Mouse (Mus musculus): Measurements from ENCODE around the gene Nrg4. TPM values are rescaled to one million over a fixed set of nuclear protein-coding genes. Genes with fewer than 3 reads are reported as not detected.
A peak's percentile ranks its signal among the peaks of the same experiment; 100 is the strongest.
"Not testable (repeated sequence)": the region's sequence is repeated elsewhere in the genome, so short reads cannot be mapped to it uniquely, and the experiment has no call there.

Nrg4 gene
- polyA plus RNA-seq, 1 experiment from 2014 or later: 2.0 TPM

DNA sequence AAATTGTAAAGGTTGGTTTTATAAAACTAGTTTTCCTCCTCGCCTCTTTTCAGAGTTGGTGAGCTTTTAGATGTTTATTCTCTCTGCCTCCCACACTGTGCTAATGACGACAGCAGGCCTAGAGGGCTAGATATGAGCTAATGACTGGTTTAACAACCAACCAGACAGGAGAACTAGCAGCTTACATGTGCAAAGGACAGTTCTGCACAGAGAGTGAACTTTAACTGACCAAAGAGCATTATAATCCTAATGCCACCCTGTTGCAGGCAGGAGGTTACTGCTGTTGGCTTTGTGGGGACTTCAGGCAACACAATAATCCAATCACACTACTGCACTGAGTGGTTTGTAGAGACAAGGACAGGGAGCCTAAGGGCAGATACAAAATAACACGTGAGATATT is 83.4 kb downstream of the Nrg4 start:
- Histone ChIP-seq H3K4me2 (replicated peaks; ENCODE audit: low read depth, low read length) (no peak overlapping the region), H3K27me3 (ENCODE audit: control insufficient read depth, insufficient read depth, low read length) (no peaks in the 10 kb centered on the region), H3K27ac (ENCODE audit: low read length) (no peak overlapping the region), H3K9me3 (ENCODE audit: control insufficient read depth, low read depth, low read length) (no peaks in the 10 kb centered on the region), H3K9ac (replicated peaks; ENCODE audit: low read depth, low read length) (no peak overlapping the region), H3K4me3 (ENCODE audit: low read depth, low read length) (no peak overlapping the region), H3K36me3 (ENCODE audit: control insufficient read depth, insufficient read depth, low read length) (no peaks in the 10 kb centered on the region), H3K4me1 (ENCODE audit: control insufficient read depth, insufficient read depth, low read length) (no peaks in the 10 kb centered on the region)
- no peak for ATAC-seq (ENCODE audit: insufficient number of reproducible peaks, insufficient read depth, low FRiP score, low read depth)
- WGBS: 70% methylated on average over 3 of the region's 3 CpGs

DNA sequence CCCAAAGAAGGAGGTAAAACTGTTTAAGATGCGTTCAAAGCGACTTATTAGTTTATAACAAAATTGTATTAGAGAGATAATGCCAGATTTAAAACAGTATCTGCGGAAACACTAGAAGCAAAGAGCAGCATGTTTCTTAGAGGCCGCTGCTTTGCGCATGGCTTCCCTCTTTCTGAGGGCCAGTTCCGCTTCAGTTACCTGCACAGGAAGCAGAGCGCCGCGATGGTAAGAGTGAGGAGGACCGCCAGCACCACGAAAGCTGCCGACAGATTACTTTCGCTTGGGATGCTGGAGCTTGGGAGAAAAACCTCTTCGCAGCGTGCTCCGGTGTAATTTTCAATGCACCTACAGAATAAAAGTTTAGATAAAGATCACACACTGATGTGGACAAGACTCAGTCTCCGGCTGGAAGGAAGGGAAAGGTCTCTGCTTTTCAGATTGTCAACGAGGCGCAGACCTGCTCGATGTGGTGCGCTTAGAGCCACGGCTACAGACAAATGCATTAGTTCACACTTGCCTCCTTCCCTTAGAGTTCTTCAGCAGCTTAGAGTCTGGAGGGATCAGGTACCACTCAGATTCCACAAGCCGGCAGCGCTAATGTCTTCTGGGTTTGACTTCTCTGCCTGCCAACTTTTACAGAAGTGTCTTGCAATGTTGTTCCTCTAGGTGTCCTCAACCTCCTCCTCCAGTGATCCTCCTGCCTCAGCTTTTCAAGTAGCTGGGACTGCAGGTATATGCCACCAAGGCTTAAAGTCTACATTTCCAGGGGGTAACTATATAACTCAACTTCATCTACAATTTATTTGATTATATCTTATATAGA is 84.6 kb downstream of the Nrg4 start:
- Histone ChIP-seq H3K27ac (ENCODE audit: low read length) (no peak overlapping the region), H3K9ac (replicated peaks; ENCODE audit: low read depth, low read length) (no peak overlapping the region), H3K36me3 (ENCODE audit: control insufficient read depth, insufficient read depth, low read length) (no peaks in the 10 kb centered on the region), H3K4me2 (replicated peaks; ENCODE audit: low read depth, low read length) (peak overlapping the region; percentile 34), H3K27me3 (ENCODE audit: control insufficient read depth, insufficient read depth, low read length) (no peaks in the 10 kb centered on the region), H3K4me1 (ENCODE audit: control insufficient read depth, insufficient read depth, low read length) (no peaks in the 10 kb centered on the region), H3K9me3 (ENCODE audit: control insufficient read depth, low read depth, low read length) (no peaks in the 10 kb centered on the region), H3K4me3 (ENCODE audit: low read depth, low read length) (peak overlapping the region; percentile 21)
- WGBS: 33% methylated on average over 24 of the region's 24 CpGs
- no peak for ATAC-seq (ENCODE audit: insufficient number of reproducible peaks, insufficient read depth, low FRiP score, low read depth)

GRCm38 (mm10) chr9:55240852-55241251 is 85.8 kb downstream of the Nrg4 start:
- H3K4me2 ChIP-seq (replicated peaks; ENCODE audit: low read depth, low read length): no peak overlapping the region
- no peak for ATAC-seq (ENCODE audit: insufficient number of reproducible peaks, insufficient read depth, low FRiP score, low read depth)
- H3K9ac ChIP-seq (replicated peaks; ENCODE audit: low read depth, low read length): no peak overlapping the region
- no peaks in the 10 kb centered on the region for H3K36me3 ChIP-seq (ENCODE audit: control insufficient read depth, insufficient read depth, low read length)
- no peaks in the 10 kb centered on the region for H3K4me1 ChIP-seq (ENCODE audit: control insufficient read depth, insufficient read depth, low read length)
- H3K27ac ChIP-seq (ENCODE audit: low read length): no peak overlapping the region
- H3K9me3 ChIP-seq (ENCODE audit: control insufficient read depth, low read depth, low read length): no peaks in the 10 kb centered on the region
- 82% methylated on average over 5 of the region's 5 CpGs for WGBS
- H3K4me3 ChIP-seq (ENCODE audit: low read depth, low read length): no peak overlapping the region
- no peaks in the 10 kb centered on the region for H3K27me3 ChIP-seq (ENCODE audit: control insufficient read depth, insufficient read depth, low read length)

DNA sequence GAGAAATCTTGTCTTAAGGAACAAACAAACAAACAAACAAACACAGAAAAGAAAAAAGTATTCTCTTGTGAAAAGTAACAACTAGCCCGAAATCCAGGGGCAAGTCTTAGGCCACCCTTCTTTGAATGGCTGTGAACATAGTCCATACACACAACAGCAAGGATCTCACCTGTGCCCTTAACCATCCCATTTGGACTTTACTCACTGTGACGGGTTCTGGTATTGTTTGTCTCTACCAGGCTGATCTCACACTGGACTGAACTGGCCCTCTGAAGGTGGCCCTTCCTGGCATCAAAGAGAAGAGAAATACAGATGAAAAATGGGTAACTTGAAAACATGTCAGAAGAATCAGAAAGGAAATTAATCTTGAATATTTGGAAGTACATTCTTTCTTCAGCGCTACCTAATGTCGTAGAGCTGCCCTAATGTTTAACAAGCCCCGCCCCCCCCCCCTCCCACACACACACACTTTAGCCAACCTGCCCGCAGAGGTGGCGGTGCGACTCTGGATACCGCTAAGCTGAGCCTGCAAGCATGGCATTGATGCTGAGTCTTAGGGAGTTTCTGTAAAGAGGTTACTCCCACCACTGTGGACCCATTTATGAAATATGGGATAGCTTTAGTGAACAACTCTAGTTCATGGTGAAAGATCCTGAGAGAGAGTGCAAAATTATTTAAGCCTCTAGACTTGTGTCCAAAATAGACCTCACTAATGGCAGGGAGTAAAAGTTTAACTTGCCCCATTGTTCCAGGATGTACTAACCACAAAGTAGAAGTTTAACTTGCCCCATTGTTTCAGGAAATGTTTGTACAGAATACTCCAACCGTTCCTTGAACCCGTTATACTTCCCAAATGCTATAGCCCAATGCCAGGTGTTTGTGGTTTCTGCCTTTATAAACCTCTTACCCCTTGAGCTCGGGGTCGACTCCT is 90.1 kb downstream of the Nrg4 start:
- Histone ChIP-seq H3K4me2 (replicated peaks; ENCODE audit: low read depth, low read length) (no peak overlapping the region), H3K27ac (ENCODE audit: low read length) (no peak overlapping the region), H3K4me1 (ENCODE audit: control insufficient read depth, insufficient read depth, low read length) (no peaks in the 10 kb centered on the region), H3K4me3 (ENCODE audit: low read depth, low read length) (no peak overlapping the region), H3K9me3 (ENCODE audit: control insufficient read depth, low read depth, low read length) (no peaks in the 10 kb centered on the region), H3K9ac (replicated peaks; ENCODE audit: low read depth, low read length) (no peak overlapping the region), H3K36me3 (ENCODE audit: control insufficient read depth, insufficient read depth, low read length) (no peaks in the 10 kb centered on the region), H3K27me3 (ENCODE audit: control insufficient read depth, insufficient read depth, low read length) (no peaks in the 10 kb centered on the region)
- WGBS: 65% methylated on average over 13 of the region's 13 CpGs
- no peak for ATAC-seq (ENCODE audit: insufficient number of reproducible peaks, insufficient read depth, low FRiP score, low read depth)

DNA sequence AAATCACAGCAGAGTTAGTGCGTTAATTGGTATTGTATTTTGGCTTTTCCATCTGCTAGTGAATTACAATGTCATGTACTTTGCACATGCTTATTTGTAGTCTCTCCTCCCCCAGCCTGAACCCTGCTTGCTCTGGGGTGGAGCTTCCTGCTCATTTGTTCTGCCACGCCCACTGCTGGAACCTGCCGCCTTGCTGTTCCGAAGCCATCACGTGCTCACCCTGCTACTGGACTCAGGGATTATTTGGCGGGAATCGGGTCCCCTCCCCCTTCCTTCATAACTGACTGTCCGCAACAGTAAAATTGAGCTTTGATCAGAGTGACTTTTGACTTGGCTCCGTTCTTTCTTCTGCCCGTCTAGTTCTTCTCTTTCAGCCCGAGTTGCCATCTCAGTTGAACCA is 93.6 kb downstream of the Nrg4 start:
- ATAC-seq (ENCODE audit: insufficient number of reproducible peaks, insufficient read depth, low FRiP score, low read depth): not testable (repeated sequence)
- 54% methylated on average over 11 of the region's 11 CpGs for WGBS

DNA sequence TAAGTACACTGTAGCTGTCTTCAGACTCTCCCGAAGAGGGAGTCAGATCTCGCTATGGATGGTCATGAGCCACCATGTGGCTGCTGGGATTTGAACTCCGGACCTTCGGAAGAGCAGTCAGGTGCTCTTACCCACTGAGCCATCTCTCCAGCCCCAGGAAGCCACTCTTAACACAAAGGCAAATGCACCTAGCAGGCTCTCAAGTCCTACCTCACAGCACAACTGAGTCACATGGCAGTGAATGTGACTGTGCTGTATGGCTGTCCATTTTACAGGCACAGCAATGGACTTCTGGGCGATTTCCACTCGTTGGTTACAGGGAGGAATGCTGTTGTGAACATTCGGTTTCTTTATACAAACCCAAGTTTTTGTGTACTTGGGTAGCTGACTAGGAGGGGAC is 94.1 kb downstream of the Nrg4 start:
- H3K4me1 ChIP-seq (ENCODE audit: control insufficient read depth, insufficient read depth, low read length): no peaks in the 10 kb centered on the region
- H3K9me3 ChIP-seq (ENCODE audit: control insufficient read depth, low read depth, low read length): no peaks in the 10 kb centered on the region
- H3K27ac ChIP-seq (ENCODE audit: low read length): no peak overlapping the region
- H3K27me3 ChIP-seq (ENCODE audit: control insufficient read depth, insufficient read depth, low read length): no peaks in the 10 kb centered on the region
- no peak overlapping the region for H3K4me2 ChIP-seq (replicated peaks; ENCODE audit: low read depth, low read length)
- no peaks in the 10 kb centered on the region for H3K36me3 ChIP-seq (ENCODE audit: control insufficient read depth, insufficient read depth, low read length)
- no peak overlapping the region for H3K9ac ChIP-seq (replicated peaks; ENCODE audit: low read depth, low read length)
- WGBS: 87% methylated on average over 7 of the region's 7 CpGs
- no peak for ATAC-seq (ENCODE audit: insufficient number of reproducible peaks, insufficient read depth, low FRiP score, low read depth)
- H3K4me3 ChIP-seq (ENCODE audit: low read depth, low read length): no peak overlapping the region

More for the DNA sequence above, 93.6 kb downstream of the Nrg4 start:
- not testable (repeated sequence) for H3K4me1 ChIP-seq (ENCODE audit: control insufficient read depth, insufficient read depth, low read length); H3K9me3 ChIP-seq (ENCODE audit: control insufficient read depth, low read depth, low read length); H3K9ac ChIP-seq (replicated peaks; ENCODE audit: low read depth, low read length); H3K27ac ChIP-seq (ENCODE audit: low read length); H3K36me3 ChIP-seq (ENCODE audit: control insufficient read depth, insufficient read depth, low read length); H3K27me3 ChIP-seq (ENCODE audit: control insufficient read depth, insufficient read depth, low read length); H3K4me3 ChIP-seq (ENCODE audit: low read depth, low read length); H3K4me2 ChIP-seq (replicated peaks; ENCODE audit: low read depth, low read length)

GRCm38 (mm10) chr9:55232110-55232509 is 94.5 kb downstream of the Nrg4 start:
- Histone ChIP-seq H3K27ac (ENCODE audit: low read length) (no peak overlapping the region), H3K4me3 (ENCODE audit: low read depth, low read length) (no peak overlapping the region), H3K4me2 (replicated peaks; ENCODE audit: low read depth, low read length) (no peak overlapping the region), H3K9me3 (ENCODE audit: control insufficient read depth, low read depth, low read length) (no peaks in the 10 kb centered on the region), H3K4me1 (ENCODE audit: control insufficient read depth, insufficient read depth, low read length) (no peaks in the 10 kb centered on the region), H3K9ac (replicated peaks; ENCODE audit: low read depth, low read length) (no peak overlapping the region), H3K27me3 (ENCODE audit: control insufficient read depth, insufficient read depth, low read length) (no peaks in the 10 kb centered on the region), H3K36me3 (ENCODE audit: control insufficient read depth, insufficient read depth, low read length) (no peaks in the 10 kb centered on the region)
- WGBS: 95% methylated on average over 5 of the region's 5 CpGs
- no peak for ATAC-seq (ENCODE audit: insufficient number of reproducible peaks, insufficient read depth, low FRiP score, low read depth)

- no peaks in the 10 kb centered on the region for H3K27me3 ChIP-seq (ENCODE audit: control insufficient read depth, insufficient read depth, low read length)
- WGBS: 58% methylated on average over 6 of the region's 6 CpGs
These were observed 95.1 kb downstream of the Nrg4 start for GRCm38 (mm10) chr9:55231544-55231943.

More at GRCm38 (mm10) chr9:55231544-55231943, 95.1 kb downstream of the Nrg4 start:
- Histone ChIP-seq H3K9me3 (ENCODE audit: control insufficient read depth, low read depth, low read length) (no peaks in the 10 kb centered on the region), H3K36me3 (ENCODE audit: control insufficient read depth, insufficient read depth, low read length) (no peaks in the 10 kb centered on the region), H3K4me3 (ENCODE audit: low read depth, low read length) (no peak overlapping the region), H3K4me2 (replicated peaks; ENCODE audit: low read depth, low read length) (no peak overlapping the region), H3K4me1 (ENCODE audit: control insufficient read depth, insufficient read depth, low read length) (no peaks in the 10 kb centered on the region), H3K27ac (ENCODE audit: low read length) (no peak overlapping the region), H3K9ac (replicated peaks; ENCODE audit: low read depth, low read length) (no peak overlapping the region)
- no peak for ATAC-seq (ENCODE audit: insufficient number of reproducible peaks, insufficient read depth, low FRiP score, low read depth)

Data from stomach, embryonic 14.5 days (tissue).